Mouse (Mus musculus) ES-Bruce4 (cell line): ENCODE data around the gene Olfr1353. TPM values are rescaled to one million over a fixed set of nuclear protein-coding genes. Genes with fewer than 3 reads are reported as not detected.
"Not testable (repeated sequence)": the region's sequence is repeated elsewhere in the genome, so short reads cannot be mapped to it uniquely, and the experiment has no call there.

Experiments used
- H3K27ac ChIP-seq: 2 replicates; pipeline ENCODE4 v1.5.1; 2012; ENCODE audit warnings: low read length, inconsistent platforms; ENCODE audit not compliant: insufficient read depth
- H3K27me3 ChIP-seq: 2 replicates; pipeline ENCODE4 v1.6.1; 2012; ENCODE audit warnings: mild to moderate bottlenecking, low read length, inconsistent platforms; ENCODE audit not compliant: control insufficient read depth, poor library complexity, insufficient read depth, severe bottlenecking
- H3K36me3 ChIP-seq: 2 replicates; pipeline ENCODE4 v1.6.1; 2012; ENCODE audit warnings: inconsistent platforms, mild to moderate bottlenecking, low read length, moderate library complexity; ENCODE audit not compliant: control insufficient read depth, poor library complexity, insufficient read depth, severe bottlenecking
- H3K4me1 ChIP-seq: one replicate; pipeline ENCODE4 v1.8.1; 2011; ENCODE audit warnings: low read length; ENCODE audit not compliant: control insufficient read depth, insufficient read depth
- H3K4me3 ChIP-seq: 2 replicates; pipeline ENCODE4 v1.5.1; 2011; ENCODE audit warnings: low read depth, mild to moderate bottlenecking, low read length
- H3K9ac ChIP-seq: 2 replicates; pipeline ENCODE4 v1.6.1; 2012; ENCODE audit warnings: low read depth, mild to moderate bottlenecking, inconsistent platforms; ENCODE audit not compliant: poor library complexity, severe bottlenecking
- H3K9me3 ChIP-seq: replicated peaks from 2 replicates; pipeline ENCODE4 v1.6.1; 2012; ENCODE audit warnings: mild to moderate bottlenecking, low read length, inconsistent platforms; ENCODE audit not compliant: control insufficient read depth, poor library complexity, insufficient read depth, severe bottlenecking
- CTCF ChIP-seq: IDR thresholded peaks from one replicate; pipeline ENCODE4 v1.8.1; 2011; ENCODE audit warnings: low read depth, low read length
- EP300 ChIP-seq: IDR thresholded peaks from 2 replicates; pipeline ENCODE4 v1.6.1; 2011; ENCODE audit warnings: low read depth, low read length; ENCODE audit not compliant: insufficient read depth
- POLR2A ChIP-seq: IDR thresholded peaks from one replicate; pipeline ENCODE4 v1.8.1; 2011; ENCODE audit warnings: low read length; ENCODE audit not compliant: insufficient read depth
- polyA plus RNA-seq: library from polyadenylated mRNA; stranded (reverse); fragments of >200 nt; gene quantifications from 2 replicates; pipeline ENCODE4 v1.2.4, GENCODE M21; 2011; ENCODE audit warnings: low read depth; ENCODE audit not compliant: missing spikeins, insufficient read depth, insufficient read length

The Olfr1353 gene
- polyA plus RNA-seq, result not detected in 2 replicates

GRCm38 (mm10) chr10:78963009-78963408 is at the start of gene Olfr1353:
Gene Olfr1353 (plus strand): TSS chr10:78963309.
- H3K9me3 ChIP-seq, H3K4me3 ChIP-seq, H3K36me3 ChIP-seq: not testable (repeated sequence)

GRCm38 (mm10) chr10:78950336-78950735 is 12.8 kb upstream of the Olfr1353 start, which contains the start of gene Olfr8:
Gene Olfr8 (plus strand): TSS chr10:78950636.
- not testable (repeated sequence) for H3K9ac ChIP-seq, H3K27me3 ChIP-seq, H3K9me3 ChIP-seq, H3K4me1 ChIP-seq, H3K4me3 ChIP-seq, H3K27ac ChIP-seq, H3K36me3 ChIP-seq

More at GRCm38 (mm10) chr10:78963009-78963408, at the start of gene Olfr1353:
- H3K27me3 ChIP-seq, H3K4me1 ChIP-seq, H3K9ac ChIP-seq, H3K27ac ChIP-seq: not testable (repeated sequence)

GRCm38 (mm10) chr10:78980750-78981149 is 17.6 kb downstream of the Olfr1353 start, which contains the start of gene Olfr1352:
Gene Olfr1352 (plus strand): TSS chr10:78981050.
- Histone ChIP-seq H3K4me3 (no peak within 1 kb of the TSS), H3K27me3 (no peaks in the 10 kb centered on the region)

GRCm38 (mm10) chr10:79012172-79012571 is 49.1 kb downstream of the Olfr1353 start, which contains the start of gene Olfr1351:
Gene Olfr1351 (plus strand): TSS chr10:79012472.
- H3K27me3 ChIP-seq, result no peaks in the 10 kb centered on the region
- TF ChIP-seq CTCF, result no peak
- TF ChIP-seq EP300, result no peak

More at GRCm38 (mm10) chr10:78980750-78981149, 17.6 kb downstream of the Olfr1353 start, which contains the start of gene Olfr1352:
- no peaks in the 10 kb centered on the region for H3K9me3 ChIP-seq
- no peak within 1 kb of the TSS for H3K27ac ChIP-seq
- H3K4me1 ChIP-seq, result no peaks in the 10 kb centered on the region
- no peak within 1 kb of the TSS for H3K9ac ChIP-seq
- TF ChIP-seq EP300 (no peak), CTCF (no peak), POLR2A (no peak)
- H3K36me3 ChIP-seq, result no peaks in the 10 kb centered on the region

More at GRCm38 (mm10) chr10:79012172-79012571, 49.1 kb downstream of the Olfr1353 start, which contains the start of gene Olfr1351:
- no peaks in the 10 kb centered on the region for H3K36me3 ChIP-seq
- H3K9ac ChIP-seq, result no peak within 1 kb of the TSS
- no peak within 1 kb of the TSS for H3K4me3 ChIP-seq
- H3K27ac ChIP-seq, result no peak within 1 kb of the TSS
- H3K4me1 ChIP-seq, result no peaks in the 10 kb centered on the region
- no peaks in the 10 kb centered on the region for H3K9me3 ChIP-seq

Other genes with a start within 250 kb of the Olfr1353 start
- gene Casp14, start 245.0 kb upstream of the Olfr1353 start, polyA plus RNA-seq, result not detected in 2 replicates
- not detected in 2 replicates for gene Ccdc105, start 210.2 kb upstream of the Olfr1353 start, polyA plus RNA-seq
- 0.87 and 0.88 TPM in 2 replicates for gene Slc1a6, start 182.8 kb upstream of the Olfr1353 start, polyA plus RNA-seq
- gene Olfr1356, start 111.1 kb upstream of the Olfr1353 start, polyA plus RNA-seq, result not detected in 2 replicates
- gene Olfr1355, start 87.8 kb upstream of the Olfr1353 start, polyA plus RNA-seq, result not detected in 2 replicates
- not detected in 2 replicates for gene Olfr1354, start 50.1 kb upstream of the Olfr1353 start, polyA plus RNA-seq
- gene Olfr8, start 12.7 kb upstream of the Olfr1353 start, polyA plus RNA-seq, result not detected in 2 replicates
- gene Olfr1352, start 17.7 kb downstream of the Olfr1353 start, polyA plus RNA-seq, result not detected in 2 replicates
- not detected in 2 replicates for gene Olfr1351, start 49.2 kb downstream of the Olfr1353 start, polyA plus RNA-seq
- not detected in 2 replicates for gene Olfr57, start 65.4 kb downstream of the Olfr1353 start, polyA plus RNA-seq
- gene 2610008E11Rik, start 134.3 kb downstream of the Olfr1353 start, polyA plus RNA-seq, result 25.3 and 27.2 TPM in 2 replicates
- gene Vmn2r80, start 185.5 kb downstream of the Olfr1353 start, polyA plus RNA-seq, result not detected in 2 replicates